Mouse (Mus musculus) cortical plate, adult 2 months (tissue): ENCODE results near the gene Olfr161. TPM values are rescaled to one million over a fixed set of nuclear protein-coding genes. Genes with fewer than 3 reads are reported as not detected.
"Not testable (repeated sequence)": the region's sequence is repeated elsewhere in the genome, so short reads cannot be mapped to it uniquely, and the experiment has no call there.

Experiments
- H3K27ac ChIP-seq: fragments of 200-500 bp; 2 replicates; pipeline ENCODE4 v1.5.1; 2012; ENCODE audit warnings: low read length, control low read depth, inconsistent platforms; ENCODE audit not compliant: insufficient read depth
- H3K4me1 ChIP-seq: fragments of 200-500 bp; 2 replicates; pipeline ENCODE4 v1.6.1; 2011; ENCODE audit warnings: low read length; ENCODE audit not compliant: control insufficient read depth, insufficient read depth
- H3K4me3 ChIP-seq: fragments of 200-500 bp; 2 replicates; pipeline ENCODE4 v1.5.1; 2011; ENCODE audit warnings: mild to moderate bottlenecking, low read length, control low read depth; ENCODE audit not compliant: insufficient read depth
- CTCF ChIP-seq: fragments of 200-500 bp; IDR thresholded peaks from 2 replicates; pipeline ENCODE4 v1.5.1; 2011; ENCODE audit warnings: mild to moderate bottlenecking, control low read depth, low read length; ENCODE audit not compliant: insufficient read depth; ENCODE audit errors: extremely low read depth
- POLR2A ChIP-seq: fragments of 200-500 bp; IDR thresholded peaks from 2 replicates; pipeline ENCODE4 v1.6.1; 2011; ENCODE audit warnings: mild to moderate bottlenecking, low read length, control low read depth; ENCODE audit not compliant: insufficient read depth; ENCODE audit errors: extremely low read depth
- polyA plus RNA-seq: library from polyadenylated mRNA; depleted of rRNA; stranded (reverse); fragments of >200 nt; gene quantifications from 2 replicates; pipeline ENCODE4 v1.2.3, GENCODE M21; 2012; rRNA removed

Gene Olfr161
- polyA plus RNA-seq: not detected in 2 replicates

DNA sequence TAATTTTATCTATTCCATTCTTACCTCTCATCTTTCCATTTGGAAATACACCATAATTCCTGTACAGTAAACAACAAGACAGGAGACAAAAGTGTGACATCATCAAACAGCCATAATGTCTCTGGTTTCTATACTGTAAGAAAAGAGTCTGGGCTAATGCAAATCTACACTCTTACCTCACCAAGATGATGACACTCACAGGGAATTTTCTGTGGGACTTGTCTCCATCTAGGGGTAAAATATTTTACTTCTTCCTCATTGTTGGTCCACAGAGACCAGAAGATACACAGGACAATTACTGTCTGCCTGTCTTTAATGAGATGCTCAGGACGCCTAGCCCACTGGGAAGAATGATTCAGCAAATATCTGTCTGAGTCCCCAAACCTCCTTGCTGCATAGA, at the start of gene Olfr161:
Gene Olfr161, plus strand, starts transcription at position 352 of the 400 bp plus-strand sequence.
- no peak within 1 kb of the TSS for H3K27ac ChIP-seq
- no peaks in the 10 kb centered on the region for H3K4me1 ChIP-seq
- TF ChIP-seq POLR2A: no peak
- no peak for TF ChIP-seq CTCF
- H3K4me3 ChIP-seq: no peak within 1 kb of the TSS

DNA sequence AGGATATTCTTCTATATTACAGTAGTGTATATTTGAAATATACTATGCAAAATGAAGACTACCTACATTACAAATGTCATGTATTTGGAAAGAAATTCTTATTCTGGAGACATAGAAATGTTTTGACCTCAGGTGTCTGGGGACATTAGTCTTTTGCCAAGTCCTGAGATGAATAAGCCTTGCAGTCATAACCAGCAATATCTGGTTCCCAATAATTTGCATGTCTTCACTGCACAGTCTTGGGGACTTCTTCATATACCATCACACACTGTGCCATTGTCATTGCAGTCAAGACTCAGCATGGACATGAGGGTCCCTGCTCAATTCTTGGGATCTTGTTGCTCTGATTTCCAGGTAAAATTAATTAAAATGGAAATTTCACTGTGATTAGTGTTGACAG, 27.3 kb upstream of the Olfr161 start:
- TF ChIP-seq POLR2A: no peak
- Histone ChIP-seq H3K4me3 (no peak overlapping the region), H3K27ac (no peak overlapping the region), H3K4me1 (no peaks in the 10 kb centered on the region)

DNA sequence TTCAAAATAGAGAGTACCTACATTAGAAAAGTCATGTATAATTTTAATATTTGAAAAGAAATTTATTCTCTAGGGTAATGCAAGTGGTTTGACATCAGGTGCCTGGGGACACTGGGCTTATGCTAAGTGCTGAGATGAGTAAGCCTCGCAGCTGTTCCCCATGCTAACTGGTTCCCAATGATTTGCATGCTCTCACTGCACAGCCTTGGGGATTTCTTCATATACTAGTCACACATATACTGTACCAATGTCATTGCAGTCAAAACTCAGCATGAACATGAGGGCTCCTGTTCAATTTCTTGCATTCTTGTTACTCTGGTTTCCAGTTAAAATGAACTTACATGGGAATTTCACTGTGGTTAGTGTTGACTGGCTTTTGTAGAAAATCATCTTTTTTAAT, 13.2 kb upstream of the Olfr161 start:
- H3K27ac ChIP-seq, H3K4me3 ChIP-seq, H3K4me1 ChIP-seq: not testable (repeated sequence)

DNA sequence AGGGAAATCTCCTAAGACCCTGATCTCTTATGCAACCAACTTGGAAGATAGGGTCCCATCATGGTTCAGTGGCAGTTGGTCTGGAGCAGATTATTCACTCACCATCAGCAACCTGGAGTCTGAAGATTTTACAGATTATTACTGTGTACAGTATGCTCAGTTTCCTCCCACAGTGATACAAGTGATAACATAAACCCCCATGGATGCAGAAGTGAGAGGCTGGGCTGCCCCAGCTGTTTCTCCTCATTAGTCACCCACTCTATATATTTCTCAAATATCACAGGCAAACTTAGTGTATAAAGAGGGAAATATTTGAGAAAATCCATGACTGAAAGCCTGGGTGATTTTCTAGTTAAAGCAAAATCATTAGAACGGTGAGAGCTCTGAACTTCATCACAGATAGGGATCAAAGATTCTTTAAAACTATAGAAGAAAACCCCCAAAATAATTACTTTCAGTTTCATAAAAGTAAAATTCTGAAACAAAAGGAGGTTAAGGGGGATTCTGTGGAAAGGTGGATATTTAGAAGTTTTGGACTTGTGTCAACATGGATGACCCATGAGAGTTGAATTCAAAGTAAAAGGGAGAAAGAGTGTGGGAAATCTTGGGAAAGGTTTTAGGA, 12.5 kb upstream of the Olfr161 start:
- H3K4me1 ChIP-seq, H3K4me3 ChIP-seq, H3K27ac ChIP-seq: not testable (repeated sequence)

DNA sequence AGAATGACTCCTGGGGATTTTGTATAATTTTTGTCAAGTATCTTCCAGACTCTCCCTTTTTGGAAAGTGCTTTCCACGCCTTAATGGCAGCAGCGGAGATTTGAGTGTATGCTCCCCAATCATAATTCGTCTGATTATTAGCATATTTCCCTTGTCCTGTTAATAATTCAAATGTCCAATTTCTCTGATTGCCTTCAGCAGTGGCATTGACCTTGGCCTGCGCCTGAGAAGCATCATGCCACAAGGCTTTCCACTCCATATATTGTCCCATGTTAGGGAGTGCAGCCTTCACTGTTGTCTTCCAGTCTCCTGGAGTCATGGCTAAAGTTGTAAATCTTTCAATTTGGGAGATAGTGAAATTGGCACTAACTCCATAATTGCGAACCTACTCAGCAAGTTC, 40.5 kb downstream of the Olfr161 start:
- not testable (repeated sequence) for H3K4me1 ChIP-seq, H3K27ac ChIP-seq, H3K4me3 ChIP-seq

DNA sequence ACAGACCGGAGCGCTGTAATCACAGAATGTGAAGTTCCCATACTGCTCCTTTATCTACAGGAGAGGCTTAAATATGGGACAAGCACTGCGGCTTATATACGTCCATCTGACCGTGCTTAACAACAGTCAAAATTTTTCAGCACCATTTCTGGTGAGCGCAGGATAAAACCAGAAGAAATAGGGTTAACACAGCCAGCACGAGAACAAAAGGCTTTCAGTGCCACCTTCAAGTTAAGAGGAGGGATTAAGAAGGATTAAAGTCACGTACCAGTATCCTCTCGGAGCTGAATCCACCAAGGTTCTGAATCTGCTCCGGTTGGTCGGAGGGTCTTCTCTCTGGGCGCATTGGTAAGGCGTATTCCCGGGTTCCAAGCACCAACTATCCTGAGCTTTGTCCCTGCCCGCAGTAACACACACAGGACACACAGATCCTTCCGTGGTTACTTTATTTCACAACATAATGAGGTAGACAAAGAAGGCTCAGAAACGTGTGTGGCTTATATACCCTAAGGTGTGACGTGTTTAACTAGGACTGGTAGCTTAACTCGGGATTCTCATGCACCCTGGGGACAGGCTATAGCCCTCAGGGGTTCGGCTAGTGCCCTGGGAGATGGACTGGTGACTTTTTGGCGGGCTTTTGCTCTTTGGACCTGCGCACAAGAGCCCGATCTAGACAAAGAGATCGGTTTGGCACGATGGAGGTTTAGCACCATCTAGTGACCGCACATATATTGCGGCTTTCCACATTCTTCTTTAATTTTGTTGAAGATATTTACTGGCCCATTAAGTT, 41.9 kb downstream of the Olfr161 start:
- not testable (repeated sequence) for H3K4me1 ChIP-seq, H3K4me3 ChIP-seq, H3K27ac ChIP-seq

Other genes starting within 250 kb of the Olfr161 start
- 0.04 TPM in 1 of 2 replicates, not detected in the other for gene Mefv, start 127.1 kb downstream of the Olfr161 start, polyA plus RNA-seq
- gene Zfp263, start 153.1 kb downstream of the Olfr161 start, polyA plus RNA-seq: 17.8 and 18.3 TPM in 2 replicates
- gene Olfr15, start 239.8 kb downstream of the Olfr161 start, polyA plus RNA-seq: not detected in 2 replicates